Mouse (Mus musculus) adrenal gland, adult 2 months (tissue): ENCODE measurements around the gene Mboat7. TPM values are rescaled to one million over a fixed set of nuclear protein-coding genes. Genes with fewer than 3 reads are reported as not detected.
A peak's percentile ranks its signal among the peaks of the same experiment; 100 is the strongest.

Experiments used
- DNase-seq: peaks from one replicate; pipeline ENCODE4 v3.0.0; 2021
- microRNA-seq, 2 experiments: library from miRNA; unstranded; fragments of <30 nt; microRNA quantifications; one replicate each; pipeline ENCODE4 v1.2.0; 2021
- polyA plus RNA-seq: library from polyadenylated mRNA; depleted of rRNA; stranded (reverse); fragments of >200 nt; gene quantifications from 2 replicates; pipeline ENCODE4 v1.2.3, GENCODE M21; 2012; rRNA removed
- total RNA-seq, 2 experiments: library from RNA; stranded (reverse); gene quantifications; 2 replicates each; pipeline ENCODE4 v1.2.3; 2021

Gene Mboat7
- total and polyA plus RNA-seq, 3 experiments, result 65.4 to 133 (median 74.4) TPM

DNA sequence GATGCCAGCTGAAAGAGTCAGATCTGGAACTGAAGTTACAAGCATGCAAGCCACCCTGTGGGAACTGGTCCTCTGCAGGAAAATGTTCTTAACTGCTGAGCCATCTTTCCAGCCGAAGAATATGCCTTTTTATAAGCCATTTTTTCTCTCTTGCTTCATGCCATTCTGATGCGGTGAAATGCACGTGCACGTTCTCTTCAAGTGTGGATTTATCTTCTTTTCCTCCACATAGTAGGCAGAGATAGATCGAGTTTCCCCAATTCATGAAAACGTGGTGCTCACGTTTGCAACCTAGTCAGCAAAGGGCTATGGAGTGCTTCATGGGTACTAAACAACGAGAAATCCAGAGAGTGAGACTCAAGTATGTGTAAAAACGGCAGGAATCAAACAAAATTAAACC lies 49.5 kb downstream of the Mboat7 start:
- DNase-seq, result no peak

DNA sequence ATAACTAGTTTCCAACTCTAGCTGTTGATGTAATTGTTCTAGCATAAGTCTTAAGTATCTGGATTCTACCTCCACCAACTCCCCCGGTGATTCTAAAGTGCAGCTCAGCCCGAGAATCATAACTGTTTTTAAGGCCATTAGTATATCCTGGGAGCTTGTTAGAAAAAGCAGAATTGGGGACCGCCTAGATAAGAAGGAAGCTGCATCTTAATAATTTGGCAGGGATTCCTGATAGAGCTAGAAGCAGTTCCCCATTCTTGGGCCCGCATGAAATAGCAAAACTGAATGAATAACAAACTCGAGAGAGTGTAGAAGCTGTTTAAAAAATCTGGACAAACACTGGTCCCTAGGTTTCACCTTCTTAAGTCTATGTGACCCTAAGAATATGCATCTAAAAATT lies 49.9 kb downstream of the Mboat7 start:
- DNase-seq, result no peak

DNA sequence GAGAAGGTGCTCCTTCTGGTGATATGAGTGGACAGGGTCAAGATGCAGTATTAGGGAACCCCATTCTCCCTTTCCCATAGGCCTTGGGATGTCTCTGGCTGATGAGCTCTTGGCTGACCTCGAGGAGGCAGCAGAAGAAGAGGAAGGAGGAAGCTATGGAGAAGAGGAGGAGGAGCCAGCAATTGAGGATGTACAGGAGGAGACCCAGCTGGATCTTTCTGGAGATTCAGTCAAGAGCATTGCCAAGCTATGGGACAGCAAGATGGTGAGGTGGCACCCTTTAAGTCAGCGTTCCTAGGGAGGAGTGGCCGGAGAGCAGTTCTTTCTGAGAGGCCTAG lies 62.9 kb downstream of the Mboat7 start:
- DNase-seq, result no peak

DNA sequence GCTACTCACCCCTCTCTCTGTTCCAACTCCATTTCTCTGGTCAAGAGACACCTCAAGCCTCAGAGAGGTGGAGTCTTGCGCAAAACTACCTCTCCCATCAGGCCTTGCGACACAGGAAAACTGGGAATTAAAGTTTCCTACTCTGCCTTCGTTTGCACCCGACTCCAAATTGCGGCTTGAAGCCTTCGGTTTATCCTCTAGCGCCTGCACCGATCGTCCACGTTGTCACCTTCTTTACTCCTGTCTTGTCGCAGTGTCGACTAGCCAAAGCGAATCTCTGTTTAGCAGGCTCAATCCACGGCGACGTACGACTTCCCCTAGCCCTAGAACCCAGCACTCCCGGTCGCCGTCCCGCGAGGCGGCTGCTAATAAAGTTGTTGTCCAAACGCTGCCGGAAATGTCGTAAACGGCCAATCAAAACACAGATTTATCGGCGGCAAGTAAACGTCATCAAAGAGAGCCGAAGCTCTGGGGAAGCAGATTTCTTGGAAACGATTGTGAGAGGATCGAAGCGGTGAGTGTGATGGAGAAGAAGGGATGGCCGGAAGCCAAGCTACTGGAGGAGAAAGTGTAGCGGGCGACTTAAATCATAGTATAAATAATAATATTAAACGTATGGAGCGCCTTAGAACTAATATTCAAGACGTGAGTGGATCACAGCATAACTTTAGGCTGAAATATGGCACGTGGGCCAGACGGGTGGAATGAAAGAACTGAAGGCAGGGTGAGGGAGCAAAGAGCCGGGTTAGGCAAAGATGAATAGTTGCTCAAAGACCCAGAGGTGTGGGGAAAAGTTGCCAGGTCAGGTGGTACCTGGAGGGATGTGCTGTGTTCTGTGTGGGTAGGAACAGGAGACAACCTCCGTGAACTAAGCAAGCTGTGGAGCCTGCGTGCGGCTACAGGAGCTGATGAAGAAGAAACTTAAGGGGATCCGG lies 63.5 kb downstream of the Mboat7 start, which contains the start of the genes Tfpt and Prpf31:
Gene Tfpt, minus strand, starts transcription at position 387 of the 935 bp plus-strand sequence.
Gene Prpf31, plus strand, starts transcription at position 443 of the 935 bp plus-strand sequence.
- peak; percentile 95 for DNase-seq

DNA sequence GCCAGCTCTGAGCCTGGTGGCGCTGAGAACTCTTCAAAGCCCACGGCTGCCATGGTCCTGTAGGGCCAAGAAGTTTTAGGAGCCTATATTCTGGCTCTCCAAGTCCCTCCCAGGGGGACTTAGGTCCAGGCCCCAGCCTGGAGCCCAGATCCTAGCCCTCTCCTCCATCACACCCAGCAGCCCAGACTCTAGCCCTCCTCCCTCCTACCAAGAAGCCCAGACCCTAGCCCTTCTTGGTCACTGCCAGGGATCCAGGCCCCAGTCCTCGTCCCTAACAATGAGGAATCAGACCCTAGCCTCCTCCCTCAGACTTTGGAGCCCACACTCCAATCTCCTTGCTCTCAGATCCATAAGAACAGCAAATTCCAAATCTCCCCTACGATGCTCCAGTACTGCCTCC lies 64.3 kb downstream of the Mboat7 start:
- DNase-seq, result no peak

Small RNA genes lying within 50 kb of the gene (microRNA-seq; reads per million reads assigned to microRNA genes)
- 2.9 to 3.5 reads per million in 2 experiments for gene Mir3572

Other genes starting within 250 kb of the Mboat7 start
- gene Tarm1, start 190.9 kb downstream of the Mboat7 start, total RNA-seq, result 1 to 10 TPM in 1 of 2 experiments, under 1 TPM in 1; 0.66 to 1.6 TPM
- 0.18 and 0.29 TPM in 2 replicates for gene Tarm1, start 190.9 kb downstream of the Mboat7 start, polyA plus RNA-seq
- gene Oscar, start 77.4 kb downstream of the Mboat7 start, total RNA-seq, result not detected
- gene Oscar, start 77.4 kb downstream of the Mboat7 start, polyA plus RNA-seq, result 0.38 and 1.0 TPM in 2 replicates
- 100 to 1,000 TPM; 829 to 842 TPM for gene Ndufa3, start 76.2 kb downstream of the Mboat7 start, total RNA-seq
- gene Ndufa3, start 76.2 kb downstream of the Mboat7 start, polyA plus RNA-seq, result 217 and 245 TPM in 2 replicates
- gene Tfpt, start 63.6 kb downstream of the Mboat7 start, total RNA-seq, result 10 to 100 TPM; 24.1 to 26.2 TPM
- 3.4 and 4.0 TPM in 2 replicates for gene Tfpt, start 63.6 kb downstream of the Mboat7 start, polyA plus RNA-seq
- gene Prpf31, start 63.5 kb downstream of the Mboat7 start, total RNA-seq, result 10 to 100 TPM; 36.8 to 53.1 TPM
- gene Prpf31, start 63.5 kb downstream of the Mboat7 start, polyA plus RNA-seq, result 20.5 and 33.7 TPM in 2 replicates
- 10 to 100 TPM; 52.6 to 61.5 TPM for gene Cnot3, start 48.3 kb downstream of the Mboat7 start, total RNA-seq
- gene Cnot3, start 48.3 kb downstream of the Mboat7 start, polyA plus RNA-seq, result 83.3 and 103 TPM in 2 replicates
- 10 to 100 TPM; 13.2 to 14.4 TPM for gene Leng1, start 27.7 kb downstream of the Mboat7 start, total RNA-seq
- gene Leng1, start 27.7 kb downstream of the Mboat7 start, polyA plus RNA-seq, result 2.9 and 3.1 TPM in 2 replicates
- 10 to 100 TPM in 1 of 2 experiments, 1 to 10 TPM in 1; 9.3 to 12.5 TPM for gene Tmc4, start 16.0 kb downstream of the Mboat7 start, total RNA-seq
- 14.9 and 18.2 TPM in 2 replicates for gene Tmc4, start 16.0 kb downstream of the Mboat7 start, polyA plus RNA-seq
- gene Tsen34, start 660 bp downstream of the Mboat7 start, total RNA-seq, result 100 to 1,000 TPM in 1 of 2 experiments, 10 to 100 TPM in 1; 80.4 to 106 TPM
- gene Tsen34, start 660 bp downstream of the Mboat7 start, polyA plus RNA-seq, result 240 and 250 TPM in 2 replicates
- gene Rps9, start 10.5 kb upstream of the Mboat7 start, total RNA-seq, result 100 to 1,000 TPM; 768 to 988 TPM
- 285 and 318 TPM in 2 replicates for gene Rps9, start 10.5 kb upstream of the Mboat7 start, polyA plus RNA-seq
- gene Pirb, start 26.9 kb upstream of the Mboat7 start, total RNA-seq, result 1 to 10 TPM; 2.4 to 3.2 TPM
- 5.6 and 7.3 TPM in 2 replicates for gene Pirb, start 26.9 kb upstream of the Mboat7 start, polyA plus RNA-seq
- under 1 TPM; 0.40 to 0.41 TPM for gene Gm15448, start 132.2 kb upstream of the Mboat7 start, total RNA-seq
- gene Gm15448, start 132.2 kb upstream of the Mboat7 start, polyA plus RNA-seq, result 0.19 TPM in 1 of 2 replicates, not detected in the other
- under 1 TPM; 0.17 to 0.55 TPM for gene Pira2, start 151.5 kb upstream of the Mboat7 start, total RNA-seq
- gene Pira2, start 151.5 kb upstream of the Mboat7 start, polyA plus RNA-seq, result 0.30 and 0.44 TPM in 2 replicates
- gene Gm14548, start 204.6 kb upstream of the Mboat7 start, total RNA-seq, result under 1 TPM; 0.28 to 0.49 TPM
- 0.36 and 0.74 TPM in 2 replicates for gene Gm14548, start 204.6 kb upstream of the Mboat7 start, polyA plus RNA-seq
- gene Lilra6, start 222.0 kb upstream of the Mboat7 start, total RNA-seq, result under 1 TPM; 0.38 to 0.49 TPM
- gene Lilra6, start 222.0 kb upstream of the Mboat7 start, polyA plus RNA-seq, result 0.24 and 0.33 TPM in 2 replicates